Mouse (Mus musculus) testis, adult 2 months (tissue): ENCODE measurements around the gene Spg7. TPM values are rescaled to one million over a fixed set of nuclear protein-coding genes. Genes with fewer than 3 reads are reported as not detected.

Experiments
- H3K27ac ChIP-seq: fragments of 200-500 bp; 2 replicates; pipeline ENCODE4 v1.5.1; 2012; ENCODE audit warnings: low read depth, low read length; ENCODE audit not compliant: control insufficient read depth, insufficient read depth
- H3K27me3 ChIP-seq: fragments of 200-500 bp; 2 replicates; pipeline ENCODE4 v1.6.1; 2012; ENCODE audit warnings: mild to moderate bottlenecking, low read length, moderate library complexity; ENCODE audit not compliant: control insufficient read depth, insufficient read depth
- H3K36me3 ChIP-seq: fragments of 200-500 bp; 2 replicates; pipeline ENCODE4 v1.6.1; 2012; ENCODE audit warnings: mild to moderate bottlenecking, low read length; ENCODE audit not compliant: control insufficient read depth, insufficient read depth
- H3K4me1 ChIP-seq: fragments of 200-500 bp; 2 replicates; pipeline ENCODE4 v1.6.1; 2012; ENCODE audit warnings: low read length; ENCODE audit not compliant: control insufficient read depth, insufficient read depth
- H3K4me3 ChIP-seq: fragments of 200-500 bp; 2 replicates; pipeline ENCODE4 v1.5.1; 2012; ENCODE audit warnings: low read depth, mild to moderate bottlenecking, low read length, moderate library complexity, mixed read lengths; ENCODE audit not compliant: control insufficient read depth
- CTCF ChIP-seq: fragments of 200-500 bp; IDR thresholded peaks from 2 replicates; pipeline ENCODE4 v1.5.1; 2012; ENCODE audit warnings: low read depth, mild to moderate bottlenecking, inconsistent platforms, low read length, moderate library complexity; ENCODE audit not compliant: control insufficient read depth, insufficient read depth, insufficient replicate concordance
- POLR2A ChIP-seq: fragments of 200-500 bp; IDR thresholded peaks from 2 replicates; pipeline ENCODE4 v1.6.1; 2012; ENCODE audit warnings: low read depth, mild to moderate bottlenecking, inconsistent platforms, low read length, moderate library complexity; ENCODE audit not compliant: control insufficient read depth
- polyA plus RNA-seq: library from polyadenylated mRNA; depleted of rRNA; stranded (reverse); fragments of >200 nt; gene quantifications from 2 replicates; pipeline ENCODE4 v1.2.3, GENCODE M21; 2012; rRNA removed

The Spg7 gene
- polyA plus RNA-seq, 1 experiment, result 101 TPM

GRCm38 (mm10) chr8:123135406-123135805 lies 72.7 kb downstream of the Spg7 start:
- no peak overlapping the region for H3K27ac ChIP-seq
- H3K36me3 ChIP-seq, result no peaks in the 10 kb centered on the region
- peak overlapping the region; percentile 80 for H3K4me3 ChIP-seq
- no peak for TF ChIP-seq CTCF
- TF ChIP-seq POLR2A, result no peak
- peaks cover 15% of the 10 kb centered on the region for H3K4me1 ChIP-seq
- no peaks in the 10 kb centered on the region for H3K27me3 ChIP-seq

- no peak overlapping the region for H3K27ac ChIP-seq
- H3K36me3 ChIP-seq, result no peaks in the 10 kb centered on the region
- H3K27me3 ChIP-seq, result no peaks in the 10 kb centered on the region
- TF ChIP-seq POLR2A, result no peak
- H3K4me1 ChIP-seq, result peaks cover 15% of the 10 kb centered on the region
- H3K4me3 ChIP-seq, result peak overlapping the region; percentile 72
These were observed 73.1 kb downstream of the Spg7 start for GRCm38 (mm10) chr8:123135806-123136205.

- TF ChIP-seq CTCF (no peak), POLR2A (no peak)
- Histone ChIP-seq H3K4me3 (peak overlapping the region; percentile 73), H3K36me3 (no peaks in the 10 kb centered on the region), H3K27me3 (no peaks in the 10 kb centered on the region), H3K27ac (no peak overlapping the region), H3K4me1 (peaks cover 15% of the 10 kb centered on the region)
These were observed 73.5 kb downstream of the Spg7 start for GRCm38 (mm10) chr8:123136287-123136686.

- Histone ChIP-seq H3K4me1 (peaks cover 18% of the 10 kb centered on the region), H3K4me3 (peak overlapping the region; percentile 3; the same call in 1 of the 2 replicates), H3K27ac (no peak overlapping the region), H3K27me3 (no peaks in the 10 kb centered on the region), H3K36me3 (no peaks in the 10 kb centered on the region)
- no peak for TF ChIP-seq POLR2A
- no peak for TF ChIP-seq CTCF
These were observed 74.9 kb downstream of the Spg7 start for GRCm38 (mm10) chr8:123137645-123138077.

GRCm38 (mm10) chr8:123138741-123139140 lies 76.0 kb downstream of the Spg7 start:
- Histone ChIP-seq H3K4me3 (no peak overlapping the region), H3K4me1 (peaks cover 17% of the 10 kb centered on the region), H3K27ac (no peak overlapping the region), H3K27me3 (no peaks in the 10 kb centered on the region), H3K36me3 (no peaks in the 10 kb centered on the region)
- TF ChIP-seq CTCF (no peak), POLR2A (no peak)

- Histone ChIP-seq H3K27ac (peak overlapping the region; percentile 54), H3K4me1 (peaks cover 3% of the 10 kb centered on the region; the same call in 1 of the 2 replicates)
These were observed 79.2 kb downstream of the Spg7 start for GRCm38 (mm10) chr8:123141741-123142462.

GRCm38 (mm10) chr8:123145279-123145678 lies 82.5 kb downstream of the Spg7 start:
- TF ChIP-seq POLR2A, result no peak
- TF ChIP-seq CTCF, result no peak
- Histone ChIP-seq H3K4me1 (peaks cover 16% of the 10 kb centered on the region), H3K36me3 (no peaks in the 10 kb centered on the region), H3K4me3 (no peak overlapping the region), H3K27me3 (no peaks in the 10 kb centered on the region), H3K27ac (no peak overlapping the region)

More at GRCm38 (mm10) chr8:123141741-123142462, 79.2 kb downstream of the Spg7 start:
- H3K27me3 ChIP-seq, result no peaks in the 10 kb centered on the region
- no peaks in the 10 kb centered on the region for H3K36me3 ChIP-seq
- H3K4me3 ChIP-seq, result no peak overlapping the region
- TF ChIP-seq CTCF (no peak), POLR2A (no peak)

GRCm38 (mm10) chr8:123146390-123146789 lies 83.6 kb downstream of the Spg7 start:
- Histone ChIP-seq H3K4me3 (no peak overlapping the region), H3K27me3 (no peaks in the 10 kb centered on the region), H3K27ac (0 out of 2 replicates have a peak overlapping the region, but pooled peaks have one; percentile 16), H3K4me1 (peaks cover 16% of the 10 kb centered on the region), H3K36me3 (no peaks in the 10 kb centered on the region)
- TF ChIP-seq CTCF (no peak), POLR2A (no peak)

Other genes starting within 250 kb of the Spg7 start
- 0.12 and 0.14 TPM in 2 replicates for gene Cdh15, start 215.0 kb upstream of the Spg7 start, polyA plus RNA-seq
- 37.6 and 41.9 TPM in 2 replicates for gene Ankrd11, start 20.7 kb upstream of the Spg7 start, polyA plus RNA-seq
- gene Rpl13, start 39.4 kb downstream of the Spg7 start, polyA plus RNA-seq, result 834 and 1,155 TPM in 2 replicates
- gene Cpne7, start 54.4 kb downstream of the Spg7 start, polyA plus RNA-seq, result 1.1 and 1.3 TPM in 2 replicates
- gene Sult5a1, start 95.4 kb downstream of the Spg7 start, polyA plus RNA-seq, result 3.8 and 5.2 TPM in 2 replicates
- gene Dpep1, start 123.3 kb downstream of the Spg7 start, polyA plus RNA-seq, result 9.6 and 10.5 TPM in 2 replicates
- gene Chmp1a, start 149.8 kb downstream of the Spg7 start, polyA plus RNA-seq, result 98.1 and 98.4 TPM in 2 replicates
- 921 and 929 TPM in 2 replicates for gene Spata33, start 149.9 kb downstream of the Spg7 start, polyA plus RNA-seq
- 62.0 and 65.4 TPM in 2 replicates for gene Cdk10, start 161.9 kb downstream of the Spg7 start, polyA plus RNA-seq
- gene Spata2l, start 173.3 kb downstream of the Spg7 start, polyA plus RNA-seq, result 34.4 and 35.0 TPM in 2 replicates
- gene Zfp276, start 191.3 kb downstream of the Spg7 start, polyA plus RNA-seq, result 7.9 and 8.3 TPM in 2 replicates
- 30.0 and 34.2 TPM in 2 replicates for gene Vps9d1, start 191.4 kb downstream of the Spg7 start, polyA plus RNA-seq